Mouse (Mus musculus) hindbrain, embryonic 10.5 days (tissue): ENCODE results near the gene Mllt1. TPM values are rescaled to one million over a fixed set of nuclear protein-coding genes. Genes with fewer than 3 reads are reported as not detected.

Source experiments
- DNase-seq: peaks from one replicate; pipeline ENCODE4 v3.0.0-alpha.2; 2017; ENCODE audit warnings: low spot score
- H3K27ac ChIP-seq: fragments of 300-500 bp; sonication (generic); 2 replicates; pipeline ENCODE4 v1.5.1; 2016; ENCODE audit warnings: mild to moderate bottlenecking, moderate library complexity
- H3K27me3 ChIP-seq: fragments of 300-500 bp; sonication (generic); 2 replicates; pipeline ENCODE4 v1.6.1; 2016; ENCODE audit warnings: mild to moderate bottlenecking; ENCODE audit not compliant: poor library complexity, insufficient read depth, severe bottlenecking
- H3K36me3 ChIP-seq: fragments of 300-500 bp; sonication (generic); 2 replicates; pipeline ENCODE4 v1.6.1; 2016; ENCODE audit warnings: mild to moderate bottlenecking, moderate library complexity
- H3K4me1 ChIP-seq: fragments of 300-500 bp; sonication (generic); replicated peaks from 2 replicates; pipeline ENCODE4 v1.6.1; 2016; ENCODE audit warnings: mild to moderate bottlenecking
- H3K4me3 ChIP-seq: fragments of 300-500 bp; sonication (generic); 2 replicates; pipeline ENCODE4 v1.5.1; 2016; ENCODE audit warnings: mild to moderate bottlenecking, moderate library complexity
- H3K9me3 ChIP-seq: fragments of 300-500 bp; sonication (generic); 2 replicates; pipeline ENCODE4 v1.6.1; 2016; ENCODE audit warnings: mild to moderate bottlenecking, moderate library complexity
- WGBS: fragments of 180-500 bp; shearing (Covaris S2); methylation state at CpG from one replicate; pipeline ENCODE4 v1.1.7; 2016; 5-methylcytosine and 5-hydroxymethylcytosine counted together
- polyA plus RNA-seq: library from polyadenylated mRNA; unstranded; fragments of >200 nt; fragmentation: Nextera tagmentation; extraction: Ambion mirVana; gene quantifications from 2 replicates; pipeline ENCODE4 v1.2.1, GENCODE M21; 2016

The Mllt1 gene
- polyA plus RNA-seq, result 65.4 and 82.4 TPM in 2 replicates

GRCm38 (mm10) chr17:56935363-56936131 lies at the start of gene Mllt1:
Mllt1 (minus strand) TSS chr17:56935415.
- peak; percentile 100 for DNase-seq
- H3K27ac ChIP-seq, result peak within 1 kb of the TSS; percentile 98
- peak within 1 kb of the TSS; percentile 99 for H3K4me3 ChIP-seq
- H3K27me3 ChIP-seq, result peaks cover 16% of the 10 kb centered on the region; the same call in 1 of the 2 replicates
- H3K36me3 ChIP-seq, result peaks cover 35% of the 10 kb centered on the region
- H3K4me1 ChIP-seq, result peaks cover 36% of the 10 kb centered on the region
- WGBS, result 4% methylated on average over 76 of the region's 76 CpGs
- H3K9me3 ChIP-seq, result no peaks in the 10 kb centered on the region

DNA sequence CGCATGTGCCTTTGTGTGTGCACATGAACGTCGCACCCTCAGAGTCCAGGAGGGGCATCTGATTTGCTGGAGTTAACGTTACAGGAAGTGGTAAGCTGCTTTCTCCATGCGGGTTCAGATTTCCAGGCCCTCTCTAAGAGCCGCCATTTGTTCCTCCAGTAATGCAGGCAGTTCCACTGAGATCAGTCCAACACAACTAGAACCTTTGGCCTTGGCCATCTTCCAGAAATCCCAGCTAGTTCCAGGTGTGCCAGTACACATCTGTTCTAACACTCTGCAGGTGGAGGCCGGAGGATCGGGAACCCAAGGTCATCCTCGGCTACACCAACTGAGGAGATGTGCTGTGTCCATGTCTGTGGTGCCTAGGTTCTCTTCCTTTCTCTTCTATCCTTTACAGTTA lies 49.7 kb upstream of the Mllt1 start:
- H3K27me3 ChIP-seq, result no peaks in the 10 kb centered on the region
- H3K4me1 ChIP-seq, result no peaks in the 10 kb centered on the region
- H3K36me3 ChIP-seq, result no peaks in the 10 kb centered on the region
- no peak for DNase-seq
- H3K27ac ChIP-seq, result no peak overlapping the region
- 81% methylated on average over 9 of the region's 9 CpGs for WGBS
- no peak overlapping the region for H3K4me3 ChIP-seq
- no peaks in the 10 kb centered on the region for H3K9me3 ChIP-seq

DNA sequence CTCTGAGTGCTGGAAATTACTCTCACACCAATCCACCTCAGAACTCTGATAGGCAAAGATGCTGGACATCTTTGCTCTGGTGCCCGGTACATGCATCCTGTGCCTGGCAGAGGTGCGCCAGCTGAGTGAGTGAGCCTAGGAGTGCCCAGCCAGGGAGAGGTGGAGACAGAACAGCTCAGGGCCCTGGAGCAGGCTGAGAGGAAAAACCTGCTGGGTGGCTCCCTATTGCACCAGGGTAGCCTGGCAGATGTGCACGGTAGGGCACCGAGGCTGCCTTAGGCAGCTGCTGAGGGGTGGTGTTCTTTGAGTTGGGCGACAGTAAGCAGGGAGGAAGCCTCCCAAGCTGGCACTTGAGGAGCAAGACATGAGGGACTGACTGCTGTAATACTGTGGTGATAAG lies 46.8 kb upstream of the Mllt1 start, which contains the start of gene Acer1:
Gene Acer1 (minus strand): TSS at position 114 of the 400 bp plus-strand sequence.
- Histone ChIP-seq H3K27me3 (no peaks in the 10 kb centered on the region), H3K36me3 (no peaks in the 10 kb centered on the region), H3K4me3 (no peak within 1 kb of the TSS), H3K4me1 (no peaks in the 10 kb centered on the region), H3K27ac (no peak within 1 kb of the TSS), H3K9me3 (no peaks in the 10 kb centered on the region)
- no peak for DNase-seq
- WGBS, result 72% methylated on average over 5 of the region's 5 CpGs

GRCm38 (mm10) chr17:56981049-56981448 lies 45.8 kb upstream of the Mllt1 start:
- no peaks in the 10 kb centered on the region for H3K9me3 ChIP-seq
- no peaks in the 10 kb centered on the region for H3K4me1 ChIP-seq
- DNase-seq, result no peak
- no peaks in the 10 kb centered on the region for H3K36me3 ChIP-seq
- no peak overlapping the region for H3K27ac ChIP-seq
- 82% methylated on average over 7 of the region's 7 CpGs for WGBS
- H3K27me3 ChIP-seq, result no peaks in the 10 kb centered on the region
- no peak overlapping the region for H3K4me3 ChIP-seq

DNA sequence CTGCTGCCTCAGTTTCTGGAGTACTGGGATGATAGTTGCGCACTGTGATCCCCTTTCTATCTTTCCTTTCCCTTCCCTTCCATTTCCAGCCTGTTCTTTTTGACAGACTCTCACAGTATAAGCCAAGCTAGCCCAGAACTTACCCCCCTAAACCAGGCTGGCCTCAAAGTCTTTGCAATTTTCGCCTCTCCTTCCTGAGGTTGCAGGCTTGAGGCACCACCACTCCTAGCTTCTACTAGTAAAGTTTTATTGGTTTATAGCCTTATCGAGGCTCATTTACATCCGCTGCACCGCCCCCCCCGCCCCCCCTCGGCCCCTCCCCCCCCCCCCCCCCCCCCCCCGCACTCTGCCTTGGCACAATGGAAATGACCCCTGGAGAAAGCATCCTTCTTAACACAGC lies 44.3 kb upstream of the Mllt1 start:
- Histone ChIP-seq H3K36me3 (no peaks in the 10 kb centered on the region), H3K4me3 (no peak overlapping the region), H3K27ac (no peak overlapping the region), H3K9me3 (no peaks in the 10 kb centered on the region), H3K4me1 (no peaks in the 10 kb centered on the region), H3K27me3 (no peaks in the 10 kb centered on the region)
- no peak for DNase-seq
- WGBS, result 37% methylated on average over 7 of the region's 8 CpGs

DNA sequence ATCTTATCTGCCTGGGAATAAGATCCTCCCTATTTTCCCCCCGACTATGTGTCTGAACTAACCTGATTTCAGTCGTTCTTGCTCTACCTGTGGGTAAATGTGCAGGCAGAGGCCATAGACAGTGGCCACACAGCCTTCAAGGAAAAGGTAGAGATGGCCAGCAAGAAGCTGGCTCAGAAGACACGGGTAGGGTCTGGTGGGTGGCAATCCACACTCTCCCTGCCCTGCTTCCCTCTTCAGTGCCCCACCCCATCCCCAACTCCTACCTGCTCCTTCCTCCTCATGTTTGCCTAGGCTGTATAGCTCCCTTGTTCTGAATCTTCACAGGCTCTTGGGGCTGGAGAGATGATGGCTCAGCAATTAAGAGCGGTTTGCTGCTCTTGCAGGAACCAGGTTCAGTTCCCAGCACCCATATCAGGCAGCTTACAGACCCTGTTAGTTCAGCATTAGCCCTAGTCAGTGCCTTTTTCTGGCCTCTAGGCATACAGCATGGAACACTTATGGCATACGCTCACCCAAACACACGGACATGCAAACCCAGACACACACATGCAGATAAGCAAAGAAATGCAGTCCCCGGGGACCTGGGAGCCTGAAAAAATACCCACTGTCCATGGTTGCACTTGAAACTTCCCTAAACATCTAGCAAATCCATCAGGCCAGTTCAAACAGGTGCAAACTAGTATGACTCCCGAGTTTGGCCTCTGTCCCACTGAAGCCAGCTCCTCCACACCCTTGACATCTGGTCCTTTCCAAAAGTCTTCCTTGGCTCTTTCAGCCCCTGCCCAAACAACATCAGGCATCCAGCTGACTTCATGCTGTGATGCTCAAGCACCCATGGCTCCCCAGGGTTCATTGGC lies 41.5 kb upstream of the Mllt1 start:
- Histone ChIP-seq H3K4me1 (no peaks in the 10 kb centered on the region), H3K9me3 (no peaks in the 10 kb centered on the region), H3K27me3 (no peaks in the 10 kb centered on the region), H3K36me3 (no peaks in the 10 kb centered on the region), H3K27ac (no peak overlapping the region), H3K4me3 (no peak overlapping the region)
- DNase-seq, result no peak
- WGBS, result 82% methylated on average over 8 of the region's 8 CpGs

DNA sequence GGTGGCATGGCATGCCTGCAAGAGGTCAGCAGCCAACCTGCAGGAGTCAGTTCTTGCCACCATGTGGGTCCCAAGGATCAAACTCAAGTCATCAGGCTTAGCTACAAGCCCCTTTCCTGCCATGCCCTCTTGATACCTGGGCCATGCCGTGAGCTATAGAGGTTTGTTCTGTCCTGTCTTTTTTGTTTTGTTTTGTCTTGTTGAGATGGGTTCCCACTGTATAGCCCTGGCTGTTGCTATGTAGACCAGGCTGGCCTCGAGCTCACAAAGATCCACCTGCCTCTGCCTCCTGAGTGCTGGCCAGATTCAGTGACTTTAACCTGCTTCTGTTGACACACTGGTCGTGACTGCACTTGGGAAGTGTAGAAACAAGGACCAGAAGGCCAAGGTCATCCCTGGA lies 40.2 kb upstream of the Mllt1 start:
- H3K9me3 ChIP-seq, result no peaks in the 10 kb centered on the region
- H3K36me3 ChIP-seq, result no peaks in the 10 kb centered on the region
- H3K27ac ChIP-seq, result no peak overlapping the region
- H3K4me1 ChIP-seq, result no peaks in the 10 kb centered on the region
- no peak overlapping the region for H3K4me3 ChIP-seq
- DNase-seq, result no peak
- H3K27me3 ChIP-seq, result no peaks in the 10 kb centered on the region
- WGBS, result 75% methylated on average over 3 of the region's 3 CpGs

GRCm38 (mm10) chr17:56974708-56975240 lies 39.6 kb upstream of the Mllt1 start:
- no peak overlapping the region for H3K27ac ChIP-seq
- no peak overlapping the region for H3K4me3 ChIP-seq
- no peaks in the 10 kb centered on the region for H3K36me3 ChIP-seq
- H3K4me1 ChIP-seq, result no peaks in the 10 kb centered on the region
- no peak for DNase-seq
- 82% methylated on average over 5 of the region's 5 CpGs for WGBS
- no peaks in the 10 kb centered on the region for H3K9me3 ChIP-seq
- 0 out of 2 replicates have a peak, but pooled peaks cover 4% of the 10 kb centered on the region for H3K27me3 ChIP-seq

DNA sequence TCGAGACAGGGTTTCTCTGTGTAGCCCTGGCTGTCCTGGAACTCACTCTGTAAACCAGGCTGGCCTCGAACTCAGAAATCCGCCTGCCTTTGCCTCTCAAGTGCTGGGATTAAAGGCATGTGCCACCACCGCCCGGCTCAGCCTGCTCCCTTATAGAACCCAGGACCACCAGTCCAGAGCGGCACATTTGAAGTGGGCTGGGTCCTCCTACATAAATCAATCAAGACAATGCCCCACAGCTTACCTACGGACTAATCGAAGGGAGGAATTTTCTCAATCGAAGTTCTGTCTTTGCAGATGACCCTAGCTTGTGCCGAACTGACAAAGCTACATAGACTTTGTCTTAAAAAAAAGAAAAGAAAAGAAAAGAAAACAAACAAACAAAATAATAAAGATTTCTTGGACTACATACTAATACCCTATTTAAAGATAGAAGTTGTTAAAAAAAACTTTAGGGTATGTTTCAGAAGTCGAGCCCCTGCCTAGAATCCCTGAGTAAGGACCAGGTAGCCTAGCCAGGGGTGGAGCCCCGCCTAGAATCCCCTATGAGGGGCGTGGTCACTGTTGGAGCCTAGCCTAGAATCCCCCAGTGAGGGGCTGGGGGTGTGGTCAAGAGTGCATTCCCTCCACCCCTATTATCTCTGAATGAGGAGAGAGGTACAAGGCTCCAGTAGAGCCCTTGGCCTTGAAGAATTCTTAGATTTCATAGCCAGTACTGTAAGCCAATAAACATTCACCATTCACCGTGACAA lies 38.9 kb upstream of the Mllt1 start:
- Histone ChIP-seq H3K36me3 (no peaks in the 10 kb centered on the region), H3K4me1 (no peaks in the 10 kb centered on the region), H3K4me3 (no peak overlapping the region), H3K27ac (no peak overlapping the region), H3K27me3 (0 out of 2 replicates have a peak, but pooled peaks cover 4% of the 10 kb centered on the region), H3K9me3 (no peaks in the 10 kb centered on the region)
- DNase-seq, result no peak
- 67% methylated on average over 14 of the region's 14 CpGs for WGBS

DNA sequence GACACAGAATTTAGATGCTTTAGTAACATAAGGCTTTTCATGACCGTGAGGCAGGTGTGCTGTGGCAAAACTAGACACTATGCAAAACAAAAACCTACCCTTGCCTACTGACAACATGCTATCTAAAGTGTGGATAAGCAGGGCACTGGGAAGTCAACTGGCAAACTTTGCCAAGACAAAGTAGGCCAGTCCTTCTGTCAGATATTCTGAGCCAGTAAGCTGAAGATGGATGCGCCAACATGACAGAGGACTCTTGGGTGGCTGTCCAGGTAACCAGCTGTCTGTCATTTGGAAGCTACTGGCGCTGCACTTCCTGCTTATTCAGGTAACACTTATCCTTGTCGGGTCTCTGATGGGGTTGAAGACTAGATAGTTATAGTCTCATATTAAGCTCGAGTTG lies 34.9 kb upstream of the Mllt1 start:
- no peak for DNase-seq
- Histone ChIP-seq H3K4me1 (no peaks in the 10 kb centered on the region), H3K36me3 (no peaks in the 10 kb centered on the region), H3K9me3 (no peaks in the 10 kb centered on the region), H3K27me3 (0 out of 2 replicates have a peak, but pooled peaks cover 4% of the 10 kb centered on the region), H3K27ac (no peak overlapping the region), H3K4me3 (no peak overlapping the region)
- WGBS, result 69% methylated on average over 5 of the region's 5 CpGs

- H3K4me1 ChIP-seq, result no peaks in the 10 kb centered on the region
- 0 out of 2 replicates have a peak, but pooled peaks cover 4% of the 10 kb centered on the region for H3K27me3 ChIP-seq
- 70% methylated on average over 3 of the region's 3 CpGs for WGBS
- DNase-seq, result no peak
- no peaks in the 10 kb centered on the region for H3K9me3 ChIP-seq
- no peaks in the 10 kb centered on the region for H3K36me3 ChIP-seq
- H3K27ac ChIP-seq, result no peak overlapping the region
- no peak overlapping the region for H3K4me3 ChIP-seq
Measured at GRCm38 (mm10) chr17:56969321-56969720, 34.1 kb upstream of the Mllt1 start.

DNA sequence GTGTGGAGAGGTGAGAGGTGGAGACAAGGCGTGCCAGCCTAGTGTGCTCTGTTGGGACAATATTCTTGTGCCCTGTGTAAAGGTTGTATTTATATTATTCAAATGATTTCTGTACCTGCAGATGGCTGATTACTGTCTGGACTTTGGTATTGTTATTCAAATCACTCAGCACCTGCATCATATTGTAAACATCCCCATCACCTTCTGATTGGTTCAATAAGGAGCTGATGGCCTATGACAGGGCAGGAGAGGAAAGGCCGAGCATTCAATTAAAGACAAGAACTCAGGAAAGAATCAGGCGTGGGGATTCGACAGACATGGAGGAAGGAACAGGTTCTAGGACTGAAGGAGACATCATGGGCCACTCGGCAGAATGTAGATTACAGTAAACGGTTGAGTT lies 28.4 kb upstream of the Mllt1 start:
- Histone ChIP-seq H3K27me3 (no peaks in the 10 kb centered on the region), H3K27ac (no peak overlapping the region), H3K9me3 (no peaks in the 10 kb centered on the region), H3K4me3 (no peak overlapping the region), H3K4me1 (no peaks in the 10 kb centered on the region), H3K36me3 (no peaks in the 10 kb centered on the region)
- 86% methylated on average over 6 of the region's 6 CpGs for WGBS
- no peak for DNase-seq
